Mouse (Mus musculus): ENCODE data around the gene Nek9.

DNA sequence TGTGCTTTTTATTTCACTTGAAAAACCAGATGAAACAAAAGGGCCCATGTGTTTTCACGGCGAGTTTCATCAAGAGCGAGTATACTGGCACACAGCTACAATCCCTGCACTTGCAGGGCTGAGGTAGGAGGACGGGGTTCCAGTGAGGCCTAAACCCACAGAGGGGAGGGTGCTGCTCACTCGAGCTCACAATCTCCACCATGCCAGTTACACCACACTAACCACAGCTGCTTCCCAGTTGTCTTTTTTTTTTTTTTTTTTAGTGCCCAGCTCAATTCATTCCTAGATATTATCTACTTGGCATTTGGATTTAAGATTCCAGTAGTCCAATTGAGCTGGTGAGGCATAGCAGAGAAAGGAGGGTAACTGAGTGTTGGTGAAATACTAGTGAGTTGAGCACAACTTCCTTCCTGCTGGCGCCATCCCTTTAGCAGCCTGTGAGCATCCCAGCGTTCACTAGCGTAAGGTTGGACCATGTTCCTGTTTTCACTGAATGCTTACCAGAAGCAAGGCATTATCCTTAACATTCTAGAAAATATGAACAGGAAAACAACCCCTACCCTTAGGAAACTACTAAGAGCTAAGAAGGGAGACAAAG is 33.0 kb upstream of the Nek9 start:
- TF ChIP-seq POLR2A (IDR thresholded peaks at IDR 0.05; ENCODE audit: extremely low read depth, insufficient read depth, low read length) (no peak), CTCF (IDR thresholded peaks at IDR 0.05; ENCODE audit: extremely low read depth, insufficient read depth, low read length) (no peak)
